ENCODE assay signal across 12 mouse cellular contexts in genomic region chr2:165486401-165486800, GRCm38 (mm10). TPM values are rescaled to one million over a fixed set of nuclear protein-coding genes. Genes with fewer than 3 reads are reported as not detected.
DNase-seq lines count a peak whose midpoint lies in the region; ATAC-seq and TF ChIP-seq lines count a peak whose summit lies in the region.
"Had no signal": no experiment of that assay in that cellular context is flagged by ENCODE, and none has a peak within 500 bp of the region (broad histone marks: within the 10 kb centered on the region; RNA-seq: fewer than 3 reads in every experiment).

No protein-coding gene starts in this region.

- no peak overlapping the region for H3K4me3 ChIP-seq in forebrain, embryonic 14.5 days (ENCODE audit: low read depth, low read length)
- H3K4me3 ChIP-seq in forebrain, embryonic 12.5 days (replicated peaks): no peak overlapping the region
- H3K4me3 ChIP-seq in midbrain, postnatal 0 days (ENCODE audit: low read depth, low read length): no peak overlapping the region
- no peak overlapping the region for H3K4me3 ChIP-seq in midbrain, embryonic 16.5 days (ENCODE audit: low read depth, low read length)
- no peak overlapping the region for H3K4me3 ChIP-seq in forebrain, embryonic 16.5 days (replicated peaks; ENCODE audit: low read length)

- TF ChIP-seq POLR2A in brain, embryonic 14.5 days (IDR thresholded peaks at IDR 0.05; ENCODE audit: borderline replicate concordance, extremely low read depth, insufficient read depth, insufficient read length, poor library complexity, severe bottlenecking): no peak

- no peaks in the 10 kb centered on the region for H3K4me1 ChIP-seq in forebrain, embryonic 14.5 days (ENCODE audit: control insufficient read depth, insufficient read depth, low read length)
- H3K4me1 ChIP-seq in forebrain, embryonic 12.5 days: peaks cover 11% of the 10 kb centered on the region
- no peaks in the 10 kb centered on the region for H3K4me1 ChIP-seq in midbrain, postnatal 0 days (ENCODE audit: insufficient read depth, low read length)
- H3K4me1 ChIP-seq in midbrain, embryonic 16.5 days (ENCODE audit: control insufficient read depth, insufficient read depth, low read length): peaks cover 2% of the 10 kb centered on the region; the same call in 1 of the 2 replicates
- peaks cover 11% of the 10 kb centered on the region for H3K4me1 ChIP-seq in forebrain, embryonic 16.5 days (replicated peaks; ENCODE audit: control insufficient read depth, insufficient read depth, low read length)

- H3K4me2 ChIP-seq in forebrain, embryonic 14.5 days (ENCODE audit: low read length): no peak overlapping the region
- H3K4me2 ChIP-seq in forebrain, embryonic 12.5 days: no peak overlapping the region
- no peak overlapping the region for H3K4me2 ChIP-seq in midbrain, postnatal 0 days (ENCODE audit: low read depth, low read length, poor library complexity, severe bottlenecking)
- H3K4me2 ChIP-seq in midbrain, embryonic 16.5 days (ENCODE audit: low read length): no peak overlapping the region
- H3K4me2 ChIP-seq in forebrain, embryonic 16.5 days (ENCODE audit: low read length): no peak overlapping the region

- no peak overlapping the region for H3K9ac ChIP-seq in forebrain, embryonic 14.5 days (ENCODE audit: low read length)
- H3K9ac ChIP-seq in forebrain, embryonic 12.5 days: no peak overlapping the region
- H3K9ac ChIP-seq in midbrain, postnatal 0 days (replicated peaks; ENCODE audit: low read length, poor library complexity, severe bottlenecking): no peak overlapping the region
- no peak overlapping the region for H3K9ac ChIP-seq in midbrain, embryonic 16.5 days (ENCODE audit: low read depth, low read length)
- no peak overlapping the region for H3K9ac ChIP-seq in forebrain, embryonic 16.5 days (replicated peaks; ENCODE audit: low read depth, low read length)

- WGBS in forebrain, embryonic 14.5 days: 55% methylated on average over 5 of the region's 5 CpGs
- 77% methylated on average over 5 of the region's 5 CpGs for WGBS in forebrain, embryonic 12.5 days
- 62% methylated on average over 5 of the region's 5 CpGs for WGBS in midbrain, postnatal 0 days
- WGBS in midbrain, embryonic 16.5 days: 70% methylated on average over 5 of the region's 5 CpGs
- 57% methylated on average over 5 of the region's 5 CpGs for WGBS in forebrain, embryonic 16.5 days

- no peaks in the 10 kb centered on the region for H3K27me3 ChIP-seq in forebrain, embryonic 14.5 days (replicated peaks; ENCODE audit: control insufficient read depth, insufficient read depth, low read length)
- no peaks in the 10 kb centered on the region for H3K27me3 ChIP-seq in forebrain, embryonic 12.5 days
- H3K27me3 ChIP-seq in midbrain, postnatal 0 days (ENCODE audit: insufficient read depth, low read length): no peaks in the 10 kb centered on the region
- H3K27me3 ChIP-seq in midbrain, embryonic 16.5 days (ENCODE audit: control insufficient read depth, insufficient read depth, low read depth, low read length): no peaks in the 10 kb centered on the region
- no peaks in the 10 kb centered on the region for H3K27me3 ChIP-seq in forebrain, embryonic 16.5 days (replicated peaks; ENCODE audit: control insufficient read depth, insufficient read depth, low read length)

- no peak for TF ChIP-seq CTCF in midbrain, postnatal 0 days (IDR thresholded peaks at IDR 0.05)
- no peak for TF ChIP-seq CTCF in brain, embryonic 14.5 days (IDR thresholded peaks at IDR 0.05; ENCODE audit: borderline replicate concordance, extremely low read depth, insufficient read depth, insufficient read length)

- H3K27ac ChIP-seq in forebrain, embryonic 14.5 days (ENCODE audit: low read depth, low read length): no peak overlapping the region
- no peak overlapping the region for H3K27ac ChIP-seq in forebrain, embryonic 12.5 days
- H3K27ac ChIP-seq in midbrain, postnatal 0 days (ENCODE audit: low read depth, low read length): no peak overlapping the region
- H3K27ac ChIP-seq in midbrain, embryonic 16.5 days (ENCODE audit: low read length): no peak overlapping the region
- no peak overlapping the region for H3K27ac ChIP-seq in forebrain, embryonic 16.5 days (ENCODE audit: low read length)
- H3K27ac ChIP-seq: kidney, postnatal 0 days had no signal

- H3K36me3 ChIP-seq in forebrain, embryonic 14.5 days (ENCODE audit: control insufficient read depth, insufficient read depth, low read length): peaks cover 33% of the 10 kb centered on the region
- peaks cover 30% of the 10 kb centered on the region for H3K36me3 ChIP-seq in forebrain, embryonic 12.5 days (replicated peaks)
- peaks cover 18% of the 10 kb centered on the region for H3K36me3 ChIP-seq in midbrain, postnatal 0 days (ENCODE audit: insufficient read depth, low read length)
- H3K36me3 ChIP-seq in midbrain, embryonic 16.5 days (ENCODE audit: control insufficient read depth, insufficient read depth, low read length): peaks cover 17% of the 10 kb centered on the region
- peaks cover 10% of the 10 kb centered on the region; the same call in 1 of the 2 replicates for H3K36me3 ChIP-seq in forebrain, embryonic 16.5 days (ENCODE audit: control insufficient read depth, insufficient read depth)

- ATAC-seq in forebrain, embryonic 14.5 days: peak; percentile 32; the same call in 1 of the 2 replicates
- no peak for ATAC-seq in forebrain, embryonic 12.5 days (ENCODE audit: low FRiP score)
- no peak for ATAC-seq in midbrain, postnatal 0 days (ENCODE audit: low FRiP score)
- ATAC-seq in midbrain, embryonic 16.5 days: no peak
- peak; percentile 24; the same call in 1 of the 2 replicates for ATAC-seq in forebrain, embryonic 16.5 days
- ATAC-seq in megakaryocyte progenitor cell, adult 5-6 weeks (replicated peaks; ENCODE audit: poor library complexity): no peak

- H3K9me3 ChIP-seq in forebrain, embryonic 14.5 days (replicated peaks; ENCODE audit: control insufficient read depth, low read length): no peaks in the 10 kb centered on the region
- H3K9me3 ChIP-seq in forebrain, embryonic 12.5 days: no peaks in the 10 kb centered on the region
- H3K9me3 ChIP-seq in midbrain, postnatal 0 days (ENCODE audit: low read length): no peaks in the 10 kb centered on the region
- H3K9me3 ChIP-seq in midbrain, embryonic 16.5 days (replicated peaks; ENCODE audit: control insufficient read depth, low read length, poor library complexity, severe bottlenecking): no peaks in the 10 kb centered on the region
- no peaks in the 10 kb centered on the region for H3K9me3 ChIP-seq in forebrain, embryonic 16.5 days (ENCODE audit: control insufficient read depth, low read length)
- H3K9me3 ChIP-seq: megakaryocyte, embryonic 14.5 days had no signal

- no peak for DNase-seq in forebrain, embryonic 14.5 days (ENCODE audit: low spot score)
- peak; percentile 26 for DNase-seq in midbrain, postnatal 0 days (ENCODE audit: low spot score)
- peak; percentile 50 for DNase-seq in brain, embryonic 14.5 days (ENCODE audit: low read depth)

RNA-seq across cellular contexts. Expression of gene Trp53rka, which starts 6.7 kb away (rescaled TPM):
- polyA plus RNA-seq in forebrain, embryonic 14.5 days (2014; fragmentation: Nextera tagmentation; extraction: Ambion mirVana): 37.0 and 45.0 TPM in 2 replicates
- 43.3 and 47.5 TPM in 2 replicates for polyA plus RNA-seq in forebrain, embryonic 12.5 days (2016; fragmentation: Nextera tagmentation; extraction: Ambion mirVana)
- total RNA-seq in midbrain, postnatal 0 days (2014; rRNA removed): 37.1 and 54.9 TPM in 2 replicates
- 37.0 and 40.3 TPM in 2 replicates for polyA plus RNA-seq in midbrain, postnatal 0 days (2015; fragmentation: Nextera tagmentation; extraction: Ambion mirVana)
- 39.4 and 41.7 TPM in 2 replicates for polyA plus RNA-seq in midbrain, embryonic 16.5 days (2015; fragmentation: Nextera tagmentation; extraction: Ambion mirVana)
- 40.4 and 43.8 TPM in 2 replicates for polyA plus RNA-seq in brain, embryonic 14.5 days (2012; rRNA removed)
- 44.7 and 44.8 TPM in 2 replicates for polyA plus RNA-seq in forebrain, embryonic 16.5 days (2015; fragmentation: Nextera tagmentation; extraction: Ambion mirVana)
- 6.7 and 9.4 TPM in 2 replicates for total RNA-seq in megakaryocyte progenitor cell, adult 5-6 weeks (2015)
- total RNA-seq in megakaryocyte progenitor cell, adult 5-6 weeks (2017): 7.6 and 8.6 TPM in 2 replicates

RNA-seq across cellular contexts. Expression of gene Slc13a3, which starts 13.4 kb away (rescaled TPM):
- polyA plus RNA-seq in forebrain, embryonic 14.5 days (2014; fragmentation: Nextera tagmentation; extraction: Ambion mirVana): 5.8 and 8.6 TPM in 2 replicates
- polyA plus RNA-seq in forebrain, embryonic 12.5 days (2016; fragmentation: Nextera tagmentation; extraction: Ambion mirVana): 2.1 and 3.3 TPM in 2 replicates
- 25.5 and 32.1 TPM in 2 replicates for total RNA-seq in midbrain, postnatal 0 days (2014; rRNA removed)
- polyA plus RNA-seq in midbrain, postnatal 0 days (2015; fragmentation: Nextera tagmentation; extraction: Ambion mirVana): 17.4 and 20.3 TPM in 2 replicates
- 8.4 and 10.6 TPM in 2 replicates for polyA plus RNA-seq in midbrain, embryonic 16.5 days (2015; fragmentation: Nextera tagmentation; extraction: Ambion mirVana)
- polyA plus RNA-seq in brain, embryonic 14.5 days (2012; rRNA removed): 4.7 and 5.1 TPM in 2 replicates
- 6.5 and 9.7 TPM in 2 replicates for polyA plus RNA-seq in forebrain, embryonic 16.5 days (2015; fragmentation: Nextera tagmentation; extraction: Ambion mirVana)
- 0.15 TPM in 1 of 2 replicates, not detected in the other for total RNA-seq in megakaryocyte progenitor cell, adult 5-6 weeks (2015)
- total RNA-seq in megakaryocyte progenitor cell, adult 5-6 weeks (2017): 0.08 TPM in 1 of 2 replicates, not detected in the other
- total RNA-seq: monocyte, adult 5-6 weeks; neutrophil, adult 5-6 weeks had no signal
- polyA plus RNA-seq: intestine, postnatal 0 days had no signal

RNA-seq across cellular contexts. Expression of gene Slc2a10, which starts 17.2 kb away (rescaled TPM):
- 1.2 and 1.8 TPM in 2 replicates for polyA plus RNA-seq in forebrain, embryonic 14.5 days (2014; fragmentation: Nextera tagmentation; extraction: Ambion mirVana)
- polyA plus RNA-seq in forebrain, embryonic 12.5 days (2016; fragmentation: Nextera tagmentation; extraction: Ambion mirVana): 4.1 and 4.6 TPM in 2 replicates
- total RNA-seq in midbrain, postnatal 0 days (2014; rRNA removed): 1.8 and 1.9 TPM in 2 replicates
- 2.5 and 2.6 TPM in 2 replicates for polyA plus RNA-seq in midbrain, postnatal 0 days (2015; fragmentation: Nextera tagmentation; extraction: Ambion mirVana)
- 1.7 and 1.9 TPM in 2 replicates for polyA plus RNA-seq in midbrain, embryonic 16.5 days (2015; fragmentation: Nextera tagmentation; extraction: Ambion mirVana)
- 2.4 and 3.2 TPM in 2 replicates for polyA plus RNA-seq in brain, embryonic 14.5 days (2012; rRNA removed)
- polyA plus RNA-seq in forebrain, embryonic 16.5 days (2015; fragmentation: Nextera tagmentation; extraction: Ambion mirVana): 2.5 and 2.8 TPM in 2 replicates
- 0.05 and 0.12 TPM in 2 replicates for total RNA-seq in megakaryocyte progenitor cell, adult 5-6 weeks (2015)
- 0.21 and 0.57 TPM in 2 replicates for total RNA-seq in megakaryocyte progenitor cell, adult 5-6 weeks (2017)
- total RNA-seq: monocyte, adult 5-6 weeks; neutrophil, adult 5-6 weeks had no signal

Comparison
In these comparisons a context has a peak if more than half of its experiments do, and no peak if none do; other contexts are left out.
1. ATAC-seq: peak in forebrain, embryonic 14.5 days (single experiment) and forebrain, embryonic 16.5 days (single experiment); none in forebrain, embryonic 12.5 days (single experiment), midbrain, postnatal 0 days (single experiment), midbrain, embryonic 16.5 days (single experiment) and megakaryocyte progenitor cell, adult 5-6 weeks (single experiment).